Mouse (Mus musculus) liver, embryonic 16.5 days (tissue): ENCODE measurements at regions not wholly inside any gene's neighbourhood (a gene's known extent, or its start where the extent isn't known, plus 50 kb on each side); places are given as distances from the start of the nearest gene placed in this dataset.

ENCODE experiments used
- ATAC-seq: fragments of 200-750 bp; cut with Nextera tagmentation; 2 replicates; pipeline ENCODE4 v1.8.0; 2017; ENCODE audit warnings: low read depth, mild to moderate bottlenecking, moderate number of reproducible peaks, moderate library complexity
- H3K27ac ChIP-seq: fragments of 300-500 bp; sonication (generic); 2 replicates; pipeline ENCODE4 v1.5.1; 2014; ENCODE audit warnings: mild to moderate bottlenecking, low read length
- H3K27me3 ChIP-seq: fragments of 300-500 bp; sonication (generic); 2 replicates; pipeline ENCODE4 v1.6.1; 2014; ENCODE audit warnings: low read depth, low read length, mixed read lengths; ENCODE audit not compliant: control insufficient read depth, insufficient read depth
- H3K36me3 ChIP-seq: fragments of 300-500 bp; sonication (generic); 2 replicates; pipeline ENCODE4 v1.6.1; 2014; ENCODE audit warnings: mild to moderate bottlenecking; ENCODE audit not compliant: control insufficient read depth, insufficient read depth
- H3K4me1 ChIP-seq: fragments of 300-500 bp; sonication (generic); 2 replicates; pipeline ENCODE4 v1.6.1; 2014; ENCODE audit warnings: low read depth, low read length, mixed read lengths; ENCODE audit not compliant: control insufficient read depth
- H3K4me2 ChIP-seq: fragments of 300-500 bp; sonication (generic); 2 replicates; pipeline ENCODE4 v1.6.1; 2014; ENCODE audit warnings: low read depth, low read length, mixed read lengths
- H3K4me3 ChIP-seq: fragments of 300-500 bp; sonication (generic); 2 replicates; pipeline ENCODE4 v1.5.1; 2014; ENCODE audit warnings: low read depth, mild to moderate bottlenecking, low read length
- H3K9ac ChIP-seq: fragments of 300-500 bp; sonication (generic); 2 replicates; pipeline ENCODE4 v1.6.1; 2014; ENCODE audit warnings: low read depth, low read length
- H3K9me3 ChIP-seq: fragments of 300-500 bp; sonication (generic); replicated peaks from 2 replicates; pipeline ENCODE4 v1.6.1; 2016; ENCODE audit warnings: low read length; ENCODE audit not compliant: control insufficient read depth
- WGBS: fragments of 180-500 bp; shearing (Covaris S2); extraction: QIAGEN DNeasy Blood & Tissue Kit; methylation state at CpG from one replicate; pipeline ENCODE4 v1.1.7; 2014; ENCODE audit not compliant: insufficient replicate concordance; 5-methylcytosine and 5-hydroxymethylcytosine counted together

DNA sequence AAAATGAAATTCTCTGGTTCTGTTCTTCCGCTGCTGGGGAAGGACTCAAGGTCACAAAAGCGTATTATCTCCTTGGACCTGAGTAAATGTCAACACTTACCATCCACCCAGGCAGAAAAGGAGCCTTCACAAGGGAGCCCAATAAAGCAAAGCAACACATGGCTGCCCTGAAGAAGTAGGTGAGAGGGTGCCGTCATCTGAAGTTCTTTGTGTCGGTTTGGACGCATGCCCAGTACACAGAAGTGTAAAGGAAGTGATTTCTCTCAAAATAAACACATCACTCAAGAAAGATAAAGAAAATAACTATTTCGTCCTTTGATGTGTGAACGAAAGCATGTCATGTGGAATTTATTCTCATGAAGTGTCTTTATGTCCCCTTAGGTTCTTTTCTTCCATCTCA, 559.0 kb upstream of the A1bg start:
- Histone ChIP-seq H3K9me3 (no peaks in the 10 kb centered on the region), H3K27me3 (no peaks in the 10 kb centered on the region), H3K27ac (no peak overlapping the region), H3K4me2 (no peak overlapping the region), H3K36me3 (no peaks in the 10 kb centered on the region), H3K9ac (no peak overlapping the region), H3K4me1 (no peaks in the 10 kb centered on the region), H3K4me3 (no peak overlapping the region)
- WGBS, result 68% methylated on average over 7 of the region's 7 CpGs
- ATAC-seq, result no peak

GRCm38 (mm10) chr15:61473900-61474299, 551.1 kb upstream of the A1bg start:
- no peak overlapping the region for H3K4me2 ChIP-seq
- H3K27ac ChIP-seq, result no peak overlapping the region
- H3K4me1 ChIP-seq, result no peaks in the 10 kb centered on the region
- H3K27me3 ChIP-seq, result no peaks in the 10 kb centered on the region
- no peak overlapping the region for H3K4me3 ChIP-seq
- H3K36me3 ChIP-seq, result no peaks in the 10 kb centered on the region
- 19% methylated on average over 1 of the region's 1 CpGs for WGBS
- H3K9ac ChIP-seq, result no peak overlapping the region
- H3K9me3 ChIP-seq, result no peaks in the 10 kb centered on the region
- ATAC-seq, result no peak

DNA sequence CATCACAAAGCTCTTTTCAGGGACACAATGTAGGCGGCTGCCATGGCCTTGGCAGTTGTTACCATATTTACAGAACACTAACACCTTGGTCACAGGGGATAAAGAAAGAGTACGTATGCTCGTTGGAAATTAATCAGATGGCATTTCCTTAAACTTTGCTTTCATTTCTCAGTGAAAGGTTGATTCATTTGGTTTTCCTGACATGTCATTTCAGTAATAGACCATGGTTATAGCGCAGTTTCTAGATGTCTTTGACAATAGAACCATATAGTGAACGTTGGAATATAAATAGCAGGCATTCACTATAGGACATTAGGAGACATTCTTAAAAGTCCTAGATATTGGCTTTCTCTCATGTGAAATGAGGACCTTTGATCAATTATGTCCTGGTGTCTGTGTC, 532.2 kb upstream of the A1bg start:
- no peak overlapping the region for H3K4me2 ChIP-seq
- no peaks in the 10 kb centered on the region for H3K4me1 ChIP-seq
- no peak overlapping the region for H3K27ac ChIP-seq
- no peak overlapping the region for H3K9ac ChIP-seq
- no peak overlapping the region for H3K4me3 ChIP-seq
- no peaks in the 10 kb centered on the region for H3K9me3 ChIP-seq
- no peak for ATAC-seq
- WGBS, result 55% methylated on average over 5 of the region's 5 CpGs
- no peaks in the 10 kb centered on the region for H3K27me3 ChIP-seq
- H3K36me3 ChIP-seq, result no peaks in the 10 kb centered on the region

DNA sequence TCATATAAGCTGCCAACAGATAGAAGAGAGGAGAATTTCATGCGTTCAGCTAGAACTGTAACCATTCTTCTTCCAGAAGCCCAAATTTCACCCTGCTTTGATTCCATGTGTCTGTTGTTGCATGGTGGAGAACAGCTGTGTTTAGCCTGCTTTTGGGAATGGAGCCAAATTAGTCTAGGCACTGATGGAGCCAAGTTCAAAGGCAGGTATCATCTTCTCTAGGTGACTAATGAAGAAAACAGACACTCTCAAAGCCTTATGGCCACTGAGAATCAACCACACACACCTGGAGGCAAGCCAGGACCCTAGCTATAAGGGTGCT, 531.5 kb upstream of the A1bg start:
- H3K9ac ChIP-seq, result no peak overlapping the region
- H3K4me2 ChIP-seq, result no peak overlapping the region
- no peak for ATAC-seq
- no peaks in the 10 kb centered on the region for H3K9me3 ChIP-seq
- H3K4me1 ChIP-seq, result no peaks in the 10 kb centered on the region
- H3K4me3 ChIP-seq, result no peak overlapping the region
- 71% methylated on average over 1 of the region's 1 CpGs for WGBS
- no peaks in the 10 kb centered on the region for H3K27me3 ChIP-seq
- H3K27ac ChIP-seq, result no peak overlapping the region
- no peaks in the 10 kb centered on the region for H3K36me3 ChIP-seq

DNA sequence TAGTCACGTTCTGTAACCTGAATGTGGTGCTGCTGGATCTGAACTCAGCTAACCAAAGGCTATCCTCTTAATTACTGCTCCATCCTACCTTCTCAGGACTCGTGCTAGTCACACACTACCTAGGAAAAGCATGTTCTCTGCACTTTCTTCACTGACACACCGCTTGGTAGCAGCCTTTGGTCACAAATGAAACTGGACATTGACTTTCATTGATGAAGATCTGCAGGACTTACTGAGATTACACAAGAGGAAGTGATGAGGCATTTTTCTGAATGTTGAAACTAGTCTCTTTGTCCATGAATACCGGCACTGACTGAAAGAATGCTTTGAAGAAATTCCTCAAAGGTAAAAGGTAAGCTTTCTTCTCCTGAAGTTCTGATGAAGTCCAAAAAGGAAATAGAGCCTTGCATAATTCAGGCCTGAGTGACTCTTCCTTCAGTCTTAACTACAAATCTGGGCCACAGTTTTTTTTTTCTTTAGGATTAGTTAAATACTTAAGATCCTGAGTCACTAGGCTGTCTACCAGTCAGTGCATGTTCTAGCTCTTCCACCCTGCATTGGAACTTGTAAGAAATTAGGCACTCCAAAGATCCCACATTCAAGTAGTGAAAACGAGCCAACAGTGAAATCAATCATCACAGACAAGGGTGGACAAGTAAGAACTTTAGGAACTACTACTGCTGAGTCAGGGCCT, 531.0 kb upstream of the A1bg start:
- WGBS, result 31% methylated on average over 5 of the region's 5 CpGs
- H3K4me3 ChIP-seq, result no peak overlapping the region
- ATAC-seq, result no peak

GRCm38 (mm10) chr15:61450217-61450616, 527.4 kb upstream of the A1bg start:
- 32% methylated on average over 3 of the region's 3 CpGs for WGBS
- H3K9ac ChIP-seq, result no peak overlapping the region
- H3K4me3 ChIP-seq, result no peak overlapping the region
- no peaks in the 10 kb centered on the region for H3K4me1 ChIP-seq
- H3K27ac ChIP-seq, result no peak overlapping the region
- no peak overlapping the region for H3K4me2 ChIP-seq
- H3K9me3 ChIP-seq, result no peaks in the 10 kb centered on the region
- no peaks in the 10 kb centered on the region for H3K36me3 ChIP-seq
- ATAC-seq, result no peak
- no peaks in the 10 kb centered on the region for H3K27me3 ChIP-seq

More for the DNA sequence above, 531.0 kb upstream of the A1bg start:
- no peaks in the 10 kb centered on the region for H3K36me3 ChIP-seq
- no peaks in the 10 kb centered on the region for H3K9me3 ChIP-seq
- H3K27me3 ChIP-seq, result no peaks in the 10 kb centered on the region
- no peaks in the 10 kb centered on the region for H3K4me1 ChIP-seq
- H3K27ac ChIP-seq, result no peak overlapping the region
- no peak overlapping the region for H3K4me2 ChIP-seq
- no peak overlapping the region for H3K9ac ChIP-seq

- Histone ChIP-seq H3K27me3 (no peaks in the 10 kb centered on the region), H3K9me3 (no peaks in the 10 kb centered on the region), H3K4me1 (no peaks in the 10 kb centered on the region), H3K27ac (no peak overlapping the region), H3K4me3 (no peak overlapping the region), H3K36me3 (no peaks in the 10 kb centered on the region), H3K4me2 (no peak overlapping the region), H3K9ac (no peak overlapping the region)
- ATAC-seq, result no peak
- WGBS, result 67% methylated on average over 2 of the region's 2 CpGs
These were observed 525.7 kb upstream of the A1bg start for GRCm38 (mm10) chr15:61448482-61448881.

GRCm38 (mm10) chr15:61446053-61446840, 523.4 kb upstream of the A1bg start:
- Histone ChIP-seq H3K36me3 (no peaks in the 10 kb centered on the region), H3K27ac (no peak overlapping the region), H3K9ac (no peak overlapping the region), H3K4me1 (no peaks in the 10 kb centered on the region), H3K4me3 (no peak overlapping the region), H3K27me3 (no peaks in the 10 kb centered on the region), H3K9me3 (no peaks in the 10 kb centered on the region), H3K4me2 (no peak overlapping the region)
- no peak for ATAC-seq
- WGBS, result 60% methylated on average over 4 of the region's 4 CpGs

DNA sequence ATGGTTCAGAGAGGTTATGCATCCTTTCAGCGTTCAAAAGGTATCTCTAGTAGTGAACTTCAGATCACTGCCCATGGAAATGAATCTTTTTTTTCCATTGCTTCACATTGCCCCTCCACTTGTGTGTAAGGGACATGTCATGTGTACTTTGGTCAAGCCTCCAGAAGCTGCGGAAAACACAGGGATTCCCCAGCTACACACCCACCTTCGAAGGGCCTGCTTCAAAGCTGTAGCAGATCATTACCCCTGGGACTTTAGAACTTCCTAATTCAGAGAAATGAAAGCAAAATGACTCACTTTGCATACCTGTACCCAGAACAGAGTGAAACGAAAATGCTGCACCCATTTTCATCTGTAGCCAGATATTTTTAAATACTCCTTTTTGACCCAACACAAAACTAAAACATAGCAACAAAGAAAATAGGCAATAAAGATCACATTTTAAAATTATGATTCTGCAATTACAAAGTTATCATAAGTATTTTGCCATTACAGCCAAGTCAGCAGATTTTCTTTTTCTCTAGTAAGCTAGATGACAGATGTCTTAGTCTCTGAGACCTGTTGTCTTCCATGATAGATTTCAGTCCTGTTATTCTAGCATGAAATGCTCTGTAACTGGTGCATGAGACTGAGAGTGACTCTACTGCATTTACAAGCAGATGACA, 519.1 kb upstream of the A1bg start:
- WGBS, result 45% methylated on average over 4 of the region's 4 CpGs
- Histone ChIP-seq H3K9me3 (no peaks in the 10 kb centered on the region), H3K27me3 (no peaks in the 10 kb centered on the region), H3K36me3 (no peaks in the 10 kb centered on the region), H3K4me1 (no peaks in the 10 kb centered on the region), H3K9ac (no peak overlapping the region), H3K4me2 (no peak overlapping the region), H3K27ac (no peak overlapping the region), H3K4me3 (no peak overlapping the region)
- ATAC-seq, result no peak
